Mouse (Mus musculus): ENCODE measurements at regions not wholly inside any gene's neighbourhood (a gene's known extent, or its start where the extent isn't known, plus 50 kb on each side); places are given as distances from the start of the nearest gene placed in this dataset.

- peak; percentile 86 for ATAC-seq (ENCODE audit: insufficient number of reproducible peaks, low FRiP score)
Measured at GRCm38 (mm10) chr5:75734508-75734907, 159.8 kb downstream of the Kit start.

GRCm38 (mm10) chr5:75734043-75734442 lies 159.3 kb downstream of the Kit start:
- Histone ChIP-seq H3K9me3 (replicated peaks) (0 out of 2 replicates have a peak, but pooled peaks cover 3% of the 10 kb centered on the region), H3K36me3 (peaks cover 3% of the 10 kb centered on the region; the same call in 1 of the 2 replicates), H3K27me3 (replicated peaks) (no peaks in the 10 kb centered on the region), H3K4me3 (no peak overlapping the region), H3K27ac (ENCODE audit: poor library complexity, severe bottlenecking) (no peak overlapping the region), H3K4me1 (replicated peaks) (0 out of 2 replicates have a peak, but pooled peaks cover 5% of the 10 kb centered on the region), H3K9ac (no peak overlapping the region), H3K4me2 (no peak overlapping the region)
- WGBS = 78% methylated on average over 6 of the region's 6 CpGs
- ATAC-seq (ENCODE audit: insufficient number of reproducible peaks, low FRiP score) = no peak

More at GRCm38 (mm10) chr5:75734508-75734907, 159.8 kb downstream of the Kit start:
- Histone ChIP-seq H3K9ac (no peak overlapping the region), H3K27me3 (replicated peaks) (no peaks in the 10 kb centered on the region), H3K4me3 (peak overlapping the region; percentile 20), H3K4me2 (peak overlapping the region; percentile 25; the same call in 1 of the 2 replicates), H3K9me3 (replicated peaks) (0 out of 2 replicates have a peak, but pooled peaks cover 3% of the 10 kb centered on the region), H3K4me1 (replicated peaks) (0 out of 2 replicates have a peak, but pooled peaks cover 5% of the 10 kb centered on the region), H3K27ac (ENCODE audit: poor library complexity, severe bottlenecking) (no peak overlapping the region), H3K36me3 (peaks cover 3% of the 10 kb centered on the region; the same call in 1 of the 2 replicates)
- 68% methylated on average over 14 of the region's 14 CpGs for whole genome bisulfite sequencing

GRCm38 (mm10) chr5:75731236-75731635 lies 156.5 kb downstream of the Kit start:
- Histone ChIP-seq H3K36me3 (peaks cover 2% of the 10 kb centered on the region; the same call in 1 of the 2 replicates), H3K27ac (ENCODE audit: poor library complexity, severe bottlenecking) (no peak overlapping the region), H3K4me1 (replicated peaks) (0 out of 2 replicates have a peak, but pooled peaks cover 5% of the 10 kb centered on the region), H3K27me3 (replicated peaks) (no peaks in the 10 kb centered on the region), H3K4me2 (no peak overlapping the region), H3K9me3 (replicated peaks) (0 out of 2 replicates have a peak, but pooled peaks cover 3% of the 10 kb centered on the region), H3K9ac (no peak overlapping the region), H3K4me3 (no peak overlapping the region)
- WGBS = 68% methylated on average over 4 of the region's 4 CpGs
- no peak for ATAC-seq (ENCODE audit: insufficient number of reproducible peaks, low FRiP score)

- H3K27me3 ChIP-seq (replicated peaks) = no peaks in the 10 kb centered on the region
- no peak for ATAC-seq (ENCODE audit: insufficient number of reproducible peaks, low FRiP score)
- no peak overlapping the region for H3K27ac ChIP-seq (ENCODE audit: poor library complexity, severe bottlenecking)
- H3K36me3 ChIP-seq = no peaks in the 10 kb centered on the region
- H3K4me2 ChIP-seq = no peak overlapping the region
- H3K9ac ChIP-seq = no peak overlapping the region
- H3K4me3 ChIP-seq = no peak overlapping the region
- H3K9me3 ChIP-seq (replicated peaks) = 0 out of 2 replicates have a peak, but pooled peaks cover 2% of the 10 kb centered on the region
- 0 out of 2 replicates have a peak, but pooled peaks cover 5% of the 10 kb centered on the region for H3K4me1 ChIP-seq (replicated peaks)
- WGBS = 68% methylated on average over 3 of the region's 3 CpGs
Measured at GRCm38 (mm10) chr5:75730698-75731097, 156.0 kb downstream of the Kit start.

- no peak for ATAC-seq (ENCODE audit: insufficient number of reproducible peaks, low FRiP score)
- 69% methylated on average over 2 of the region's 2 CpGs for WGBS
- Histone ChIP-seq H3K9ac (no peak overlapping the region), H3K4me1 (replicated peaks) (peaks cover 14% of the 10 kb centered on the region), H3K36me3 (no peaks in the 10 kb centered on the region), H3K27me3 (replicated peaks) (no peaks in the 10 kb centered on the region), H3K4me2 (no peak overlapping the region), H3K4me3 (no peak overlapping the region), H3K9me3 (replicated peaks) (no peaks in the 10 kb centered on the region), H3K27ac (ENCODE audit: poor library complexity, severe bottlenecking) (no peak overlapping the region)
Measured at GRCm38 (mm10) chr5:75721291-75721690, 146.6 kb downstream of the Kit start.

- peaks cover 14% of the 10 kb centered on the region for H3K4me1 ChIP-seq (replicated peaks)
- WGBS = 73% methylated on average over 15 of the region's 15 CpGs
- H3K4me2 ChIP-seq = no peak overlapping the region
- no peaks in the 10 kb centered on the region for H3K36me3 ChIP-seq
- H3K27me3 ChIP-seq (replicated peaks) = no peaks in the 10 kb centered on the region
- H3K9ac ChIP-seq = no peak overlapping the region
- no peak overlapping the region for H3K27ac ChIP-seq (ENCODE audit: poor library complexity, severe bottlenecking)
- no peak overlapping the region for H3K4me3 ChIP-seq
- ATAC-seq (ENCODE audit: insufficient number of reproducible peaks, low FRiP score) = no peak
- no peaks in the 10 kb centered on the region for H3K9me3 ChIP-seq (replicated peaks)
Measured at GRCm38 (mm10) chr5:75720091-75720940, 145.6 kb downstream of the Kit start.

- H3K27ac ChIP-seq (ENCODE audit: poor library complexity, severe bottlenecking) = no peak overlapping the region
- no peak overlapping the region for H3K4me2 ChIP-seq
- no peak overlapping the region for H3K4me3 ChIP-seq
- ATAC-seq (ENCODE audit: insufficient number of reproducible peaks, low FRiP score) = no peak
- 72% methylated on average over 12 of the region's 12 CpGs for WGBS
- no peaks in the 10 kb centered on the region for H3K27me3 ChIP-seq (replicated peaks)
- no peaks in the 10 kb centered on the region for H3K36me3 ChIP-seq
- no peaks in the 10 kb centered on the region for H3K9me3 ChIP-seq (replicated peaks)
- H3K4me1 ChIP-seq (replicated peaks) = peaks cover 14% of the 10 kb centered on the region
- H3K9ac ChIP-seq = no peak overlapping the region
Measured at GRCm38 (mm10) chr5:75718511-75719225, 144.0 kb downstream of the Kit start.

All from heart, embryonic 12.5 days (tissue).